Mouse (Mus musculus) erythroid progenitor cell, adult 5-6 weeks (primary cell): ENCODE measurements around the gene Snx27. TPM values are rescaled to one million over a fixed set of nuclear protein-coding genes. Genes with fewer than 3 reads are reported as not detected.

Source experiments
- ATAC-seq: replicated peaks from 2 replicates; pipeline ENCODE4 v1.8.0; 2016; ENCODE audit warnings: moderate number of reproducible peaks, mild to moderate bottlenecking, moderate TSS enrichment, inconsistent platforms; ENCODE audit not compliant: poor library complexity, low FRiP score, severe bottlenecking
- total RNA-seq, 2 experiments: library from RNA; stranded (forward) in 1 of 2; stranded (reverse) in 1 of 2; fragments of 150-400 nt in 1 of 2; fragments of 186-747, 209-891 nt in 1 of 2; gene quantifications; 2 replicates each; pipeline versions ENCODE4 v1.2.3 to v1.2.4; 2015 to 2017; ENCODE audit warnings: low replicate concordance in 2 of 2

Snx27 gene
- total RNA-seq, 2 experiments from 2014 or later, result 10.0 to 27.2 TPM

DNA sequence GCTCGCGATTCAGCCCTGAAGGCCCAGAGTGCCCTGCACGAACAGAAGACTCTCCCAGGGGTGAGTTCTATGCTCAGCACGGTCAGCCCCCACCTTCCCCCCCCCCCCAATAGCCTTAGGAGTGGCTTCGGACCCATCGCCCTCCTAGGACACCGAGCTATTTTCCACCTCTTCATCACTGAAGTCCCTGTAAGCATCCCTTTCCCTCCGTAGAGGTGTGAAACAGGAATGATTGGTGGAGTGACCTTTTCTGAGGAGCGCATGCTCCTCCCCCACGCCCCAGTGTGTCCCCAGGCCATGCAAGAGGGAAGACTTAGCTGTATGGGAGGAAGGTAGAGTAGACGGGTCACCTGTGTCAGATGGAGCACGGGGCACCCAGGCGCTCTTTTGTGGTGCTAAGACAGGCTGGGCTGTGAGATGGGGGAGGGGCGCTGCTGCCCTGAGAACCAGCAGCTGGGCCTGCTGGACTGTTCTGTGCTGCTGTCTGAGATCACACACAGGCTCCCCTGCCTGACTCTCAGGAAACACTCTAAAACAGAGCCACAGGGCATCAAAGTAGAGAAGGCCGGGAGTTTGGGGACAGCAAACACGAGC lies 102.1 kb downstream of the Snx27 start, which contains the start of gene Riiad1:
Gene Riiad1 (minus strand): TSS at position 51 of the 594 bp plus-strand sequence.
- ATAC-seq, result no peak

DNA sequence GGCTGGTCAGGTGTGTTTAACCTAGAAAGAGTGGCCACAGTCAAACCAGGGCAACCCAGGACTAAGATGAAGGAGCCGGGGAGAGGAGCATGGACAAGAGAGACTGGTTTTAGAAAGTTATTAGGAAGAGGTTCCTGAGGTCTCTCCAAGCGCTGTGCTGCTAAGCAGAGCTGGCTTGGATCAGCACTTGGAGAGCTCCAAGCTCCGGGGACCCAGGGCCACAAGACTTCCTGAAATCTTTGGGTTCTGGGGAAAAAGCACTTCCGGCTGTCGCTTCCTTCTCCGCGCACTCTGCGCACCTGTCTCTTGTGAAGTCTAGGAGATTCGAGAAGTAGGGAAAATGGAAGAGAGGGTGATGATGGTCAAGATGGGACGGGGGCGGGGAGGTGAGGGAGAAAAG lies 103.0 kb downstream of the Snx27 start:
- no peak for ATAC-seq

DNA sequence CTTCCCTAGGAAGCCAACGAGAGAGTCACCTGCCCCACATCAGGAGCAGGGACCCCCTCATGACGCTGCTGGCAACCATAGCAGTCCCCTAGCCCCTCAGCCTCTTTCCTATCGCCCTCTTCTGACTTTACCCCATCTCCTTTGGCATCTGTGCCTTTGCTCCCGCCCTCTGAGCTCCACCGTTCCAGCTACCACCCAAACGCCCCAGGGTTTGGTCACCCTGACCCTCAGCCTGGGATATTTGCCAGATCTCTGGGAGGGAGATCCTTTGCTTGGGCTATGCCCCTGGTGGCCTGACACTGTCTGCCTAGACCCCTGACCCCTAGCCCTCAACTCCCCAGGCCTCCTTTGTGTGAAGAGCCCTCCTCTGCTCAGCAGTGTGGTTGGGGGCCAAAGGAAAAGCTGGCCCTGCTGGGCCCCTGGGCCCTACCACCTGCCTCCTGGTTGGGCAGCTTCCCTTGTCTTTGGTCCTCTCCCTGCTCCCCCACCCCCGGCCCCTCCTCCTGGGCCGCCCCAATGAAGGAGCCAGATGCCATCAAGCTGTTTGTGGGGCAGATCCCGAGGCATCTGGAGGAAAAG lies 103.8 kb downstream of the Snx27 start:
- no peak for ATAC-seq

DNA sequence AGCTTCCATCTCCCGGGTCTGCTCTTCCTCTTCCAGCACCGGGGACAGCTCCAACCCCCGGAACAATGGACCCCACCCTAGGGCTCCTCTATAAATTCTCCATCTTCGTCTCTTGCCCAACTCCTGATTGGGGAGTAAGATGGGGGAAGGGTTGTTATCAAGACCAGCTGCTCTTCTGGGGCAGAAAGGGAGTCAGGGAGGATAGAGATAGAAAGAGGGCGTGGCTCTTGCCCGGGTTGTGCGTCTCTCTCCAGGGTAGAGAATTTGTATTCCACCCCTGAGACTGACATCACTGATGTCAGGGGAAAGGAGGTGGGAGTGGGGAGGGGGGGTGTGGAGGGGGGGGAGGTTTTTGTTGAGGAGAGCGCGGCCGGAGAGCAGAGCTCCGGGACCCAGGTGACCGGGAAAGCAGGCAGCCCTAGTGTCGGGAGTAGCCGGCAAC lies 104.5 kb downstream of the Snx27 start, which contains the start of gene Celf3:
Gene Celf3 (plus strand): TSS at position 315 of the 442 bp plus-strand sequence.
- ATAC-seq, result peak; percentile 44; the same call in 1 of the 2 replicates

DNA sequence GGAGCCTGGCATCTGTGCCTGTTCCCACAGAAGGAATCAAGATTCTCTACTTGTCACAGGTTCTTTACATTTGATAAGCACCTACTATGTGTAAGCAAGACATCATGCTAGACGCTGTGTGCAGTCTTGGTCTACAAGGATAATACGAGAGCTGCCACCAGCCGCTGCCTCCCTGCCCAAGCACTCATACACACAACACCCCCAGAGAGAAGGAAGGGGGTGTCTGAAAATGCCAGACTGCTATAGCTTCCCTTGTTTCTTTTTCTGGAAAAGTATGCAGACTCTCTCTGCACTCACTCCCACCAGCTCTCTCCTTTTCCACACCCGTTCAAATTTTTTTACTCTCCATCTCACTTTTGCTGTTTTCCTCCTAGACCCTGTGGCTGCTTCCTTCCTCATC lies 105.1 kb downstream of the Snx27 start:
- ATAC-seq, result no peak

DNA sequence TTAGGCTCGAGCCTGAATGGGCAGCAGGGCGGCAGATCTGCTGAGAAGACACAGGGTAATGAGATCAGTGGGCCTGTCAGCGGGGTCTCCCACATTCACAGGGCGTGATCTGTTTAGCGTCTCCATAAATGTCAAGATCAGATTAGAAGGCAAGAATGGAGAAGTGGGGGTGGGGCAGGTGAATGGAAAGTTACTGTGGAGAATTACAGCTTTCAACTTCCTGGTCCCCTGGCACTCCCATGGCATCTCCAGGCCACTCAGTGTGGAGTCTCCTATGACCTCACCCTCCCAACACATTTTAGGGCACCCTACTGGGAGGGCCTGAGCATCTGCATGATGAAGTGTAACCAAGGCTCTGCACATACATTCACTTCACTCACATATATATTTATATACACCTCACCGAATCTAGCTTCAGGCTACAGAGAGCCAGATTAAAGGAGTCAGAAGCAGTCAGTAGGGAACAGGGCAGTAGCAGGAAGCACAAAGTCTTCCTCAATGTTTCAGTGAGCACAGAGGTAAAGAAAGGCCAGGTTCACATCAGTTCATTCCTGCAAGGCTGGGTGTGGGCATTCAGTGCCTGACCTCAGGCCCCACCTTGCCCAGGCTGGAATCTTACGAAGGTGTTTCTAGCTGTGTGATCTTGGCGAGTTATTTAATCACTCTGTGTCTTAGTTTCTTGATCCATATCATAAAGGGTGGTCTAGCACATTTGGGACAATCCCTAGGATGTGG lies 106.0 kb downstream of the Snx27 start:
- ATAC-seq, result no peak

DNA sequence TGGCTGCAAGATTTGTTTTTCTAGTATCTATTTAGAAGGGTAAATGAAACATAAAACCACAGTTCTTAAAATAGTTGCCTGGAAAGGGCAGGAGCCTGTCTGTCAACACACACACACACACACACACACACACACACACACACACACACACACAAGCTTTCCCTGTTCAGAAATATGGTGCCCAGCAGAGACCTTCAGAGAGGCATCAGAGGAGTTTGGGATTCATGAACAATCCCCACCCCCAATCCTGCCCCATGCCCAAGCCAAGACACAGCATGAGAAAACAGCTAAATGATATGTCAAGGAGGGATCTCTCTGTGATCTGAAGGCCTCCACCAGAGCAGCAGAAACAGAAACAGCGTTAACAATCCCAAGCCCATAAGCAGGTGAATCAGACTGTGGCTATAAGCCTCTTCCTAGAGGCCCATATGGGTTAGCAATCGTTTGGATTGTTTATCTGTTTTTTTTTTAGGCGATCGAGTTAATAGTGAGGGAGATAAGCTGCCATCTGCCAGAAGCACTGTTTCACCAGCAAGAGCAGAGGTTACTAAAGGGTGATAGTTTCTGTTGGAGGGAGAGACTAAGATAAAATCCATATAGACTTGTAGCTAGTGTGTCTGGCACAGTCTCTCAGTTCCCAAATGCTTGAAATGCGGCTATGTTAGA lies 108.8 kb downstream of the Snx27 start:
- ATAC-seq, result no peak

DNA sequence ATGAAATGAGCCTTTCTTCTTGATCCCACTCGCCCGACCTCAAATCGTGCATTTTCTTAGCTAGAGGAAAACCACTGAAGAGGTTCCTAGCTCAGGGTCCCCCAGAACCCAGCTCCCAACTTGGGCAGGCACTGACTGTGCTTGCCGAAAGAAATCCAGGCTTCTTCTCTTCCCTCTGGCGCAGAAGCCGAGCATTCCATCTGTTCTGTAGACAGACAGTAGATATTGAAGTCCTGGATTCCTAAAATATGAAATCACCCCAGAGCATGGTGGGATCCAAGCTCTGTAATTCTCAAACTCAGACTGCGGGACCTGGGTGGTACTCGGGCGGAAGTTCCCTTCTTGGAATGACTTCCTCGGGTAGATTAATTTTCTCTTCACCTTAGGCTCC lies 109.4 kb downstream of the Snx27 start:
- no peak for ATAC-seq

DNA sequence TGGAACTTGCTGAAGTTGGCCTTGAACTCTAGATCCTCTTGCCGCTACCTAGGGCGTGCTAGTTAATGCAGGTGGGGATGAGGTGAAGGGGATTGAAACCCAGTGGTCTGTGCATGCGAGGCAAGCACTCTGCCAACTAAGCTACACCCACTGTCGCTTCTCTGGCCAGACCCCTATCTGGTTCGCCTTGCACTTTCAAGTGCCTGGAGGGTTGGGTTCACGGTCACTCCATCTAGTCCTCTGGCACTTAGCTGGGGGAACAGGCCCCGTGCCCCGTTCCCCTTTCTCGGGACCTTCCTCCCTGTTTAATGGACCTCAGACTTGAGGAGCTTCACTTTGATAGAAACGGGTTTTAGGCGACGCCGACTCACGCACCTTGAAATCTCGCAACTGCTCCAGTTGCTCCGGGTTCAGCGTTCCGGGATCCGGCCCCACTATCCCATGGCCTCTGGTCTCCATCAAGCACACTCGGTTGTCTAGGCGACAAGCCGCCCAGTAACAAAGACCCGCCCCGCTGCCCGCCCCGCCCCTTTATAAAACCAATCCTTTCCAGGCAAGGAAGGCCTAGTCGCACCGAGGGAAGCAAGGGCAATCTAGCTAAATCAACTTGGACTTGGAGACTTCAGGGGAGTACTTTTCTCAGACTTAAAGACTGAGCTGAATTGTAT lies 109.9 kb downstream of the Snx27 start:
- ATAC-seq, result no peak

DNA sequence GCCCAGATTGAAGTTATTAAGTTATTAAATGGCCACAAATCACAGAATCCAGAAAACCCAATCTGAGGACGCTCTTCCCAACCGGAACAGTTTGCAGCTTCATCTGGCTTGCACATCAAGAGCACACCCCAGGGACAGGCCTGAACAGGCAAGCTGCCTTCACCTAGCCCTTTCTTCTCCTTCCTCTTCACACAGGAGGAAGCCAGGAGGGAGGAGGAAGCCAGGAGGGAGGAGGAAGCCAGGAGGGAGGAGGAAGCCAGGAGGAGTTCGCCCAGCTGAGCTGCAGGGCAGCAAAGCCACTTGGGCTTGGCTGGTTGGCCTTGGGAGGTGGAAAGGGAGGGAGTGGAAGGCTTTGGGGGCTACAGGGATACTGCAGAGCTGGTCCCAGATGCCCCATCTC lies 113.6 kb downstream of the Snx27 start:
- ATAC-seq, result no peak

DNA sequence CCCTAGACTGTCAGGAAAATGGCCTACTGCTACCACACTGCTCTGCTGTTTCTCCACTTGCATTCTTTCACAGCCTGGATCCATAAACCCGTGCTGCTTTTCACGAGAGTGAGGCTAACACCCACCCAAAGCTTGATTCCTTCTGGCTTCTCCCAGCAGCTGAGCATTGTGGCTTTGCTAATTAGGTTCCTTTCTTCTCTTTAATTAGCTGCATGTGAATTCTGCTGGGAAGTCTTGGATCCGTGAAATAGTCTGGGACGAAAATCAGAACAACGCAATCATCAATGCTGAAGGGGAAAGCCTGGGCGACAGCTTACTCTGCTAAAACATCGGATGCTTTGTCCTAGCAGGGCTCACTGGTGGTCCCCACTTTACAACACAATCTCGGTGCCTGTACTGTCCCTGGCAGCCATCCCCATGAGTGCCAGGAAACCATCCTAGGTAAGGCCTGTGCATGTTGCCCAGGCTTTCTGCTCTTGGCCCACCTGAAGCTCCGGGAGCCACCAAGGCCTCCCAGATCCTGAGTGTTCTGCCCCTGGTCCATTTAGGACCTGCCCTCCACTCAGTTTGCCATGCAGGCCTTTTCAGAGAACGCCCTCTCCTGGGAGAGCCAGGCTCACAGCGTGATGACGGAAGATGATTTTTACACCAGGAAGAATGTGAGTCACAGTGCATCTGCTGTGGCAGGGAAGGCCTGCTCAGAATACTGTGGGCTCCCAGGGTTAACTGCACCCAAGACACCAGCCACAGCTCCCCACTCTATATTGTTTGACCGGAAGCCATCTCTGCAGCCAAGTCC lies 116.7 kb downstream of the Snx27 start:
- no peak for ATAC-seq

DNA sequence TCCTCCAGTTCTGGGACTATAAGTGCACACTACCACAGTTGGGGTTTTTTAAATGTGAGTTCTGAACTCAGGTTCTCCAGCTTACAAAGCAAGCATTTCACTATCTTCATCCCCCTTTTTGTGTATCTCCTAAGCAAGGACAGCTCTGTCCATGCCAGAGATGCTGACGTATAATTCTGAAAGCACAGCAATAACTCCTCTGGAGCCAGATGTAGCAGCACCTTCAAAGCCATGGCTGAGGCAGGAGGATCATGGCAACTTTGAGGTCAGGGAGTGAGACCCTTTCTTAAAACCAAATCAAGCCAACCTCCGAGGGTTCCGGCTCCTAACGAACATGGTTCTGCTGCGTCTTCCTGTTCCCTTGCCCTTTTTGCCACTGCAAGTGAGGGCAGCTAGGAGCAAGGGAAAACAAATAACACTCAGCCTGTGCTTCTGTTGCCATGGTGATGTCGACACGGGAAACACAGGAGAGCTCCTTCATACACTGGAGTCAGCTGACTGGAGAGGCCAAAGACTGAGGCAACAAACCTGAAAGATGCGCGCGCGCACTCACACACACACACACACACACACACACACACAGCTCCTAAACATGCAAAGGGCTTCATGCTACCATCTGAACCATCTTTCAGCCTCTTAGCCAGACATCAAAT lies 118.5 kb downstream of the Snx27 start:
- ATAC-seq, result no peak

DNA sequence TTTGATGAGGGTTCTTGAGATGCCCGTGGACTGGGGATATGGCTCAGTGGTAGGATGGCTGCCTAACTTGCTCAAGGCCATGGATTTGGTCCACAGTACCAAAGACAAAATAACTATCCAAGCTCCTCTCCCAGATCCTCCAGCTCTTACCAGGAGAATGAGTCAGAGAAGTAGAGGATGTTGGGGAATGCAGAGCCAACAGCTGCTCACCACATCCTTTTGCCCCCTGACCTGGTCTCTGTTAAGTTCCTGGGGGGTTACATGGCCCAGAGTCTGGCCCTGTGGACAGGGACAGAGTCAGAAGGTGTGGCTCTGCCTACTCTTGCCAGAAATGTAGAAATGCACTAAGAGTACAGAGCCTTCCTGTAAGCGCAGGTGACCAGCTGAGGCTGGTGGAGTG lies 122.7 kb downstream of the Snx27 start:
- no peak for ATAC-seq

DNA sequence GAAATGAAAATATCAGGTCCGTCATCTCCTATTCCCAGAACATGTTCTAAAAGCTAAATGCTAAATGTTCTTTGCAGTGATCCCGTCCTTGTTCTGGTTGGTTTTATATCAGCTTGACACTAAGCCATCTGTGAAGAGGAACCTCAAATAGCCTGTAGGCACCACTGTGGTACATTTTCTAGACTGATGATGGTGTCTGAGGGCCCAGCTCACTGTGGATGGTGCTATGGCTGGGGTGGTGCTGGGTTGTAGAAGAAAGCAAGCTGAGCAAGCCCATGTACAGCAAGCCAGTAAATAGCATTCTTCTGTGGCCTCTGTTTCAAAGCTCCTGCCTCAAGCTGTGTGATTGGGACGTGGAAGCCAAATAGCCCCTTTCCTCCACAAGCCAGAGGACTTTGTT lies 125.5 kb downstream of the Snx27 start:
- ATAC-seq, result no peak

DNA sequence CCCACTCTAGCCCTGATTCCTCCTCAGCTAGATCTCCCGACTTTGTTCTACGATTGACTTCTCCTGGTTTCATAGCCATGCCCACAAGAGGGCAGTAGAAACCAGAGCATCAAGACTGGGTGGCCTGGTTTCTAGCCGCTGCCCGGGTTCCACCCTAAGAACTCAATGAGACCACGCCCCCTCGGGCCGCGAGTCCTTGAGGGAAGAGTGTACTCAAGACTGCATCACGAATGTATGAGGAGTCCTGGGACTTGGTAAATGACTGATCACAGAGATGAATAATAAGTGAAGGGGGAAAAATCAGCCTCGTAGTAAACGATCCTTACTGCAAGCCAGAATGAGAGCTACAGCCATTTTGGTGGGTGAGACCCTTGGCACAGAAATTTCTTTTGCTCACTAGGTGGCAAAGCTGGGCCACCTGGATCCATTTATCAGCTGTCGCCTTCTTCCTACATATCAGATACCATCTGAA lies 126.0 kb downstream of the Snx27 start:
- ATAC-seq, result peak; percentile 88

DNA sequence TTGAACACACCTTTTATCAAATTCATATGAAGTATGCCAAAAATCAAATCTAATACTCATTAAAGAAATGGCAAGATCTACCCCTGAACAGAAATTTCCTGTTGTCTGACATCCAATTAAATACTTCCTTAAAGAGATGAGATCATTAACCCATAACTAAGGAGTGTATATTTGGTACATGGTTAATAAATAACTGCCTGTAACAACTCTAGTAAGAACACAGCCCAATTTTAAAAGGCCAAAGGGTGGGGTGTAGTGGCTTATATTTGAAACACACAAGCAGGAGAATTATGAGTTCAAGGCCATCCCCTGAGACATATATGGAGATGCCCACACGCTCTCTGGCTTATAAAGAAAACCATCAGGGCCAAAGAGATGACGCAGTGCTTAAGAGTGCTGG lies 133.1 kb downstream of the Snx27 start:
- ATAC-seq, result no peak
